Mouse (Mus musculus): ENCODE data around the gene Mlycd. TPM values are rescaled to one million over a fixed set of nuclear protein-coding genes. Genes with fewer than 3 reads are reported as not detected.

Gene Mlycd
- total RNA-seq, 1 experiment from 2014 or later = 8.7 TPM

GRCm38 (mm10) chr8:119446990-119447780 is 52.5 kb downstream of the Mlycd start:
- no peak for ATAC-seq (replicated peaks; ENCODE audit: insufficient number of reproducible peaks, low FRiP score, low TSS enrichment, poor library complexity, severe bottlenecking)

GRCm38 (mm10) chr8:119447781-119448170 is 53.1 kb downstream of the Mlycd start:
- ATAC-seq (replicated peaks; ENCODE audit: insufficient number of reproducible peaks, low FRiP score, low TSS enrichment, poor library complexity, severe bottlenecking) = no peak

GRCm38 (mm10) chr8:119449627-119450026 is 54.9 kb downstream of the Mlycd start:
- ATAC-seq (replicated peaks; ENCODE audit: insufficient number of reproducible peaks, low FRiP score, low TSS enrichment, poor library complexity, severe bottlenecking) = no peak

GRCm38 (mm10) chr8:119451131-119451530 is 56.5 kb downstream of the Mlycd start:
- ATAC-seq (replicated peaks; ENCODE audit: insufficient number of reproducible peaks, low FRiP score, low TSS enrichment, poor library complexity, severe bottlenecking) = no peak

- no peak for ATAC-seq (replicated peaks; ENCODE audit: insufficient number of reproducible peaks, low FRiP score, low TSS enrichment, poor library complexity, severe bottlenecking)
Measured at GRCm38 (mm10) chr8:119452919-119453318, 58.2 kb downstream of the Mlycd start.

- no peak for ATAC-seq (replicated peaks; ENCODE audit: insufficient number of reproducible peaks, low FRiP score, low TSS enrichment, poor library complexity, severe bottlenecking)
Measured at GRCm38 (mm10) chr8:119456045-119456444, 61.4 kb downstream of the Mlycd start.

GRCm38 (mm10) chr8:119459724-119460123 is 65.0 kb downstream of the Mlycd start:
- no peak for ATAC-seq (replicated peaks; ENCODE audit: insufficient number of reproducible peaks, low FRiP score, low TSS enrichment, poor library complexity, severe bottlenecking)

Other genes with a start within 250 kb of the Mlycd start
- 75.3 to 78.1 TPM (median 76.0 TPM) in 3 replicates for gene Hsbp1, start 50.4 kb upstream of the Mlycd start, total RNA-seq (2017)
- 6.2 to 9.9 TPM (median 7.8 TPM) in 3 replicates for gene Osgin1, start 39.2 kb downstream of the Mlycd start, total RNA-seq (2017)
- gene Necab2, start 51.8 kb downstream of the Mlycd start, total RNA-seq (2017) = not detected in 3 replicates
- not detected in 3 replicates for gene Slc38a8, start 106.8 kb downstream of the Mlycd start, total RNA-seq (2017)
- 25.1 to 55.3 TPM (median 48.6 TPM) in 3 replicates for gene Mbtps1, start 163.9 kb downstream of the Mlycd start, total RNA-seq (2017)
- gene Hsdl1, start 180.3 kb downstream of the Mlycd start, total RNA-seq (2017) = 25.5 to 34.2 TPM (median 27.4 TPM) in 3 replicates
- gene Dnaaf1, start 180.4 kb downstream of the Mlycd start, total RNA-seq (2017) = 1.3 TPM in 1 of 3 replicates, not detected in the others
- 4.6 to 8.2 TPM (median 6.0 TPM) in 3 replicates for gene Taf1c, start 210.3 kb downstream of the Mlycd start, total RNA-seq (2017)
- gene Adad2, start 217.9 kb downstream of the Mlycd start, total RNA-seq (2017) = not detected in 3 replicates
- gene Kcng4, start 240.8 kb downstream of the Mlycd start, total RNA-seq (2017) = not detected in 3 replicates

All from monocyte, adult 5-6 weeks (primary cell).